Mouse (Mus musculus) intestine, postnatal 0 days (tissue): ENCODE measurements at regions not wholly inside any gene's neighbourhood (a gene's known extent, or its start where the extent isn't known, plus 50 kb on each side); places are given as distances from the start of the nearest gene placed in this dataset.

Experiments used
- ATAC-seq: fragments of 200-750 bp; cut with Nextera tagmentation; 2 replicates; pipeline ENCODE4 v1.8.0; 2017; ENCODE audit warnings: mild to moderate bottlenecking, moderate TSS enrichment, moderate library complexity
- H3K27ac ChIP-seq: fragments of 300-500 bp; sonication (generic); 2 replicates; pipeline ENCODE4 v1.5.1; 2014; ENCODE audit warnings: mild to moderate bottlenecking, low read depth, low read length, moderate library complexity
- H3K27me3 ChIP-seq: fragments of 300-500 bp; sonication (generic); replicated peaks from 2 replicates; pipeline ENCODE4 v1.6.1; 2014; ENCODE audit warnings: low read length, mixed read lengths; ENCODE audit not compliant: control insufficient read depth, insufficient read depth
- H3K36me3 ChIP-seq: fragments of 300-500 bp; sonication (generic); 2 replicates; pipeline ENCODE4 v1.6.1; 2014; ENCODE audit warnings: mild to moderate bottlenecking, moderate library complexity; ENCODE audit not compliant: control insufficient read depth, insufficient read depth
- H3K4me1 ChIP-seq: fragments of 300-500 bp; sonication (generic); replicated peaks from 2 replicates; pipeline ENCODE4 v1.6.1; 2014; ENCODE audit warnings: antibody characterized with exemption, low read length, mixed read lengths; ENCODE audit not compliant: control insufficient read depth, insufficient read depth
- H3K4me2 ChIP-seq: fragments of 300-500 bp; sonication (generic); replicated peaks from 2 replicates; pipeline ENCODE4 v1.6.1; 2014; ENCODE audit warnings: low read depth, mild to moderate bottlenecking, moderate library complexity
- H3K4me3 ChIP-seq: fragments of 300-500 bp; sonication (generic); 2 replicates; pipeline ENCODE4 v1.5.1; 2014; ENCODE audit warnings: low read depth, low read length
- H3K9ac ChIP-seq: fragments of 300-500 bp; sonication (generic); 2 replicates; pipeline ENCODE4 v1.6.1; 2014; ENCODE audit warnings: mild to moderate bottlenecking, low read depth, low read length
- H3K9me3 ChIP-seq: fragments of 300-500 bp; sonication (generic); 2 replicates; pipeline ENCODE4 v1.6.1; 2016; ENCODE audit warnings: mixed run types; ENCODE audit not compliant: control insufficient read depth
- CTCF ChIP-seq: sonication (generic); IDR thresholded peaks from 2 replicates; pipeline ENCODE4 v1.5.1; 2016; ENCODE audit warnings: low read depth, mild to moderate bottlenecking, control low read depth, antibody characterized with exemption, moderate library complexity
- WGBS: fragments of 180-500 bp; shearing (Covaris S2); extraction: QIAGEN DNeasy Blood & Tissue Kit; methylation state at CpG from one replicate; pipeline ENCODE4 v1.1.7; 2014; 5-methylcytosine and 5-hydroxymethylcytosine counted together

DNA sequence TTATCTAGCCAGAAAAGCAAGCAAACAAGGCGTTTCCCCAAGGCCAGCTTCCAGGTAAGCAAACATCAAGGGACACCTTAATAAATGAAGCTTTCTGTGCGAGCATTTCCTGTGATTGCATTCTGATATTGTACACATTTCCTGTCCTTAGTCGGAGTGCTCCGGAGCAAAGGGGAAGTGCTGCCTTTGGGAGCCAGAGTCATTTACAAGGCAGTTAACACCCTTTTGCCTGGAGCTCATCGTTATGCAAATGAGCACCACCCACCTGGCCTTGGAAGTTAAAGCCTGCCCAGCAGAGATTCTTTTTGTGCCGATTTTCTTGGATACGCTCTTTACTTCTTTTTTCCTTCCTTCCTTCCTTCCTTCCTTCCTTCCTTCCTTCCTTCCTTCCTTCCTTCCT is 147.0 kb downstream of the Bcl2l11 start:
- Histone ChIP-seq H3K9me3 (no peaks in the 10 kb centered on the region), H3K4me2 (peak overlapping the region; percentile 41; the same call in 1 of the 2 replicates), H3K27me3 (no peaks in the 10 kb centered on the region), H3K27ac (peak overlapping the region; percentile 54; the same call in 1 of the 2 replicates), H3K9ac (no peak overlapping the region), H3K36me3 (no peaks in the 10 kb centered on the region), H3K4me3 (0 out of 2 replicates have a peak overlapping the region, but pooled peaks have one; percentile 1), H3K4me1 (peaks cover 6% of the 10 kb centered on the region; the same call in 1 of the 2 replicates)
- TF ChIP-seq CTCF: no peak
- ATAC-seq: 0 out of 2 replicates have a peak, but pooled peaks have one; percentile 59
- 8% methylated on average over 7 of the region's 7 CpGs for WGBS

DNA sequence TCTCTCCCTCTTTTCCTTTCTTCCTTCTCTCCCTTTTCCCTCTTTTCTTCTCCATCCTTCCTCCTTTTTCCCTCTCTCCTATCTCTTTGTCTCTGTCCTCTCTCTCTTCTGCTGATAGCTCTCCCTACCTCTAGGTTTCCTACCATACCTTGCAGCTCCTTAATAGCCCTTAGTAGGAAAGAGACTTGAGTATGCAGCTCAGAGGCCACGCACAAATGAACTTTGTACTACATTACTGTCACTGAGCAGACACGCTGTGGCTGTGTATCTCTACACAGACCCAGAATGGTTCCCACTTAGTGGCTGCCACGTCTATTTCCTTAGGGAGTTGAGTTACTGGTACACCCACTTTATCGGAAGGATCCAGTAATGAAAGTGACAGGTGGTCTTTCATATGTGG is 147.5 kb downstream of the Bcl2l11 start:
- Histone ChIP-seq H3K4me1 (peaks cover 6% of the 10 kb centered on the region; the same call in 1 of the 2 replicates), H3K36me3 (no peaks in the 10 kb centered on the region), H3K9me3 (no peaks in the 10 kb centered on the region), H3K27me3 (no peaks in the 10 kb centered on the region), H3K4me3 (no peak overlapping the region), H3K4me2 (no peak overlapping the region), H3K27ac (peak overlapping the region; percentile 54), H3K9ac (no peak overlapping the region)
- WGBS: 35% methylated on average over 4 of the region's 4 CpGs
- TF ChIP-seq CTCF: no peak
- ATAC-seq: peak; percentile 83

DNA sequence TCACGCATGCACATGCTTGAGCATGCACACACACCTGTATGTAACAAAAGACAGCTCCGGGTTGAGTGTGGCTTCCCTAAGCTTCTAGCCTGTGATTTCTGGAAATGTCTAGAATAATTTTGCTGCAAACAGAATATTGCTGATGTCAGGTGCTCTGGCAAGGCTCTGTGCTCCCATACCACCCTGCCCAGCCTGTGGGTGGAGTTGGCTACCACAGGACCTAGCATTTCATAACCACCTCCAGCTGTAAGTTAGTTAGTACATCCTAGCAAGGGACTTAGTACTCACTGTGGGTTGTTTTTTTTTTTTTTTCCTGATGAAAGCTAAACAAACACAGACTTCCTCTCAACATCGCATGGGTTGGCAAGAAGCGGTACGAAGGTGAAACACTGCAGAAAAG is 150.5 kb downstream of the Bcl2l11 start:
- Histone ChIP-seq H3K36me3 (no peaks in the 10 kb centered on the region), H3K9ac (no peak overlapping the region), H3K9me3 (no peaks in the 10 kb centered on the region), H3K4me3 (no peak overlapping the region), H3K27ac (no peak overlapping the region), H3K4me1 (peaks cover 8% of the 10 kb centered on the region; the same call in 1 of the 2 replicates), H3K27me3 (no peaks in the 10 kb centered on the region), H3K4me2 (no peak overlapping the region)
- TF ChIP-seq CTCF: no peak
- ATAC-seq: no peak
- WGBS: 81% methylated on average over 5 of the region's 5 CpGs

DNA sequence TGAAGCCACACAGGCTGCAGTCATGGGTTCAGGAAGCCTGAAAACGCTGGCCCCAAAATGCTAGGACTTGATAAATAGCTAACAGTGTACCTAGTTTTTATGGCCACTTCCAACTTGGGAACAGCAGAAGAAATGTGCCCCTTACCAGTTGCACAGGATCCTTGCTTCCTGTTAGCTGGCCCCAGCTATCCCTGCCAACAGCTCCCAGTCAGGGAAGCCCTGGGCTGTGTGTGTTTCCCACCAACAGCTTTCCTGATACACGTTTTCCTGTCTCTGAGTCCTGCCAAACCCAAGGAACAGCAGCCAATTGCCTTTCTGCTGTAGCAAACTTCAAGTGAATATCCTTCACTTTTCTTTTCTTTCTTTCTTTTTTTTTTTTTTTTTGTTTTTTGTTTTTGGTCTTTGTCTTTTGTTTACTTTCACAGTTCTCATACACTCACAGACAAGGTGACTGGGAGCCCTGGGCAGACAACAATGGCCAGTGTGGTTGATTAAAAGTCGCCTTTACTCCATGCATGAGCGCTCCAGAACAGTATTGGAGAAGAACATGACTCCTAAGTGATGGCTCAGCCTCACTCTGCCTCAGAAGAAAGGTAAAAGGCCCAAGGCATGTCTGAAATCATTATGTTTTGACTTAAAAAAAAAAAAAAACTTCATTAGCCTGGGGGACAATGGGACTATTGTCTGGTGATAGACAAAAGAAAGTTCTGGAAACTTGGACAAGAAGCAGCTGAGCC is 151.7 kb downstream of the Bcl2l11 start:
- Histone ChIP-seq H3K4me2 (no peak overlapping the region), H3K4me1 (peaks cover 8% of the 10 kb centered on the region; the same call in 1 of the 2 replicates), H3K9ac (no peak overlapping the region), H3K9me3 (no peaks in the 10 kb centered on the region), H3K4me3 (no peak overlapping the region), H3K36me3 (no peaks in the 10 kb centered on the region), H3K27me3 (no peaks in the 10 kb centered on the region), H3K27ac (no peak overlapping the region)
- no peak for TF ChIP-seq CTCF
- ATAC-seq: no peak
- 65% methylated on average over 4 of the region's 4 CpGs for WGBS

DNA sequence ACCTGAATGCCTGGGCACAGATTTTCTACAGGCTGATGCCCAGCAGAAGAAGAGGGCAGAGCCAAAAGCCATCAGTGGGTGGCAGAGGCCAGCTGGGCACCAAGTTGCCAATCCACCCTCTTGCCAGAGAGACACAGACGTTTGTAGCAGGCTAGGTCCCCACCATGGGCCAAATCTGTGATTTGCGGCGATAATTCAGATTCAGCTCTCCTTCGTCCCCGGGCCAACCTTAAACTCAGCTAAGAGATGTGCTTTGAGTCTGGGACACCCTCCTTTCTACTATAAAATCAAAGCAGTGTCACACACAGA is 152.2 kb downstream of the Bcl2l11 start:
- Histone ChIP-seq H3K4me3 (no peak overlapping the region), H3K4me1 (peaks cover 8% of the 10 kb centered on the region; the same call in 1 of the 2 replicates), H3K27me3 (no peaks in the 10 kb centered on the region), H3K9ac (no peak overlapping the region), H3K27ac (no peak overlapping the region), H3K4me2 (no peak overlapping the region), H3K36me3 (no peaks in the 10 kb centered on the region), H3K9me3 (no peaks in the 10 kb centered on the region)
- ATAC-seq: no peak
- WGBS: 84% methylated on average over 5 of the region's 5 CpGs
- TF ChIP-seq CTCF: no peak

DNA sequence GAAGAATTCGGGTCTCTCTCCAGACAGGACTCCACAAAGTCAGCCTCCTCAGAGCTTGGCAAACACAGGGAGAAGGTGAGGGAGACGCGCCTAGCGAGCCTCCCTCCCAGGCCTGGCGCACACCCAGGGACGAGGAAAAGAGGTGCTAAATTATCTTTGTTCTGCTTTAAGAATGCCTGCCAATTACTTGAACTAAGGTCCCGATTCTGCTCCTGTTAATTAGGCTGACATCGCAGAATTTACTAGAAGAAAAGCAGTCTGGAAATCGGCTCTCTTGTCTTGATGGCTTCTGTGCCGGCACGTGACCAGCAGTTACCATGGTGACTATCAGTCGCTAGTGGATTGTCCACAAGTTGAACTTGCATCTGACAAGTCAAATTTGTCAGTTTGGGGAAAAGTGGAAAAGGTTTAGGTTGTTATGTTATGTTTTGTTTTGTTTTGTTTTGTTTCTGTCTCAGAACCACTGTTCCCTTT is 152.8 kb downstream of the Bcl2l11 start:
- H3K4me3 ChIP-seq: no peak overlapping the region
- no peak for TF ChIP-seq CTCF

More for the DNA sequence above, 152.8 kb downstream of the Bcl2l11 start:
- H3K36me3 ChIP-seq: no peaks in the 10 kb centered on the region
- H3K4me2 ChIP-seq: peak overlapping the region; percentile 33
- ATAC-seq: peak; percentile 73
- H3K27me3 ChIP-seq: no peaks in the 10 kb centered on the region
- H3K4me1 ChIP-seq: peaks cover 5% of the 10 kb centered on the region; the same call in 1 of the 2 replicates
- no peak overlapping the region for H3K9ac ChIP-seq
- H3K27ac ChIP-seq: peak overlapping the region; percentile 41; the same call in 1 of the 2 replicates
- 28% methylated on average over 12 of the region's 12 CpGs for WGBS
- H3K9me3 ChIP-seq: no peaks in the 10 kb centered on the region
